Mouse (Mus musculus) CH12.LX (cell line): Measurements from ENCODE around the gene Ttll5. TPM values are rescaled to one million over a fixed set of nuclear protein-coding genes. Genes with fewer than 3 reads are reported as not detected.

Experiments used
- DNase-seq: peaks from one replicate; pipeline ENCODE4 v3.0.0-alpha.2; 2013; ENCODE audit errors: extremely low read depth
- H3K27ac ChIP-seq: 2 replicates; pipeline ENCODE4 v1.5.1; 2012; ENCODE audit warnings: low read depth, mild to moderate bottlenecking, control low read depth, moderate library complexity; ENCODE audit not compliant: insufficient read depth
- H3K27me3 ChIP-seq: replicated peaks from 2 replicates; pipeline ENCODE3; 2012; ENCODE audit warnings: inconsistent platforms
- H3K36me3 ChIP-seq, 2 experiments: replicated peaks in 1 of 2; 2 replicates each; pipeline versions ENCODE3 to v1.6.1; 2012; ENCODE audit warnings: inconsistent platforms in 1 of 2, low read length in 1 of 2, mild to moderate bottlenecking in 1 of 2, mixed read lengths in 1 of 2, moderate library complexity in 1 of 2; ENCODE audit not compliant: control insufficient read depth in 1 of 2, insufficient read depth in 1 of 2
- H3K4me1 ChIP-seq, 2 experiments: 2 replicates each; pipeline ENCODE4 v1.6.1; 2012; ENCODE audit warnings: inconsistent platforms in 1 of 2, moderate library complexity in 1 of 2; ENCODE audit not compliant: insufficient read depth in 2 of 2, control insufficient read depth in 1 of 2
- H3K4me2 ChIP-seq: 2 replicates; pipeline ENCODE4 v1.6.1; 2012; ENCODE audit warnings: low read depth, mild to moderate bottlenecking, control low read depth; ENCODE audit not compliant: poor library complexity, insufficient read depth, severe bottlenecking
- H3K4me3 ChIP-seq, 3 experiments: fragments of 150-350 bp in 1 of 3; sonication (generic) in 1 of 3; replicated peaks in 1 of 3; 2 replicates each; pipeline versions ENCODE3 to v1.5.1; 2011 to 2012; ENCODE audit warnings: low read depth in 2 of 3, low read length in 2 of 3, mild to moderate bottlenecking in 2 of 3, moderate library complexity in 2 of 3, control low read depth in 1 of 3, improper control_type of control experiment in 1 of 3, inconsistent platforms in 1 of 3, mixed read lengths in 1 of 3; ENCODE audit not compliant: poor library complexity in 1 of 3
- H3K79me2 ChIP-seq: replicated peaks from 2 replicates; pipeline ENCODE4 v1.6.1; 2012; ENCODE audit warnings: mild to moderate bottlenecking, moderate library complexity; ENCODE audit not compliant: control insufficient read depth, poor library complexity, insufficient read depth, severe bottlenecking; ENCODE audit errors: extremely low read depth
- H3K9ac ChIP-seq: 2 replicates; pipeline ENCODE4 v1.6.1; 2012; ENCODE audit warnings: low read depth, mild to moderate bottlenecking, control low read depth, moderate library complexity; ENCODE audit not compliant: insufficient read depth
- H3K9me3 ChIP-seq: replicated peaks from 2 replicates; pipeline ENCODE3; 2012; ENCODE audit warnings: low read length, inconsistent platforms, mixed read lengths
- CTCF ChIP-seq, 2 experiments: IDR thresholded peaks in 1 of 2; conservative IDR thresholded peaks in 1 of 2; 2 replicates each; pipeline ENCODE4 v1.5.1; 2011 to 2012; ENCODE audit warnings: low read depth in 2 of 2, low read length in 2 of 2, improper control_type of control experiment in 1 of 2, inconsistent platforms in 1 of 2, mild to moderate bottlenecking in 1 of 2, moderate library complexity in 1 of 2
- E2F4 ChIP-seq: IDR thresholded peaks from 2 replicates; pipeline ENCODE4 v1.6.1; 2011; ENCODE audit warnings: low read depth, low read length, improper control_type of control experiment; ENCODE audit not compliant: insufficient replicate concordance
- ELF1 ChIP-seq: IDR thresholded peaks from 2 replicates; pipeline ENCODE4 v1.6.1; 2014; ENCODE audit warnings: low read depth, mild to moderate bottlenecking, inconsistent platforms, low read length, improper control_type of control experiment
- ETS1 ChIP-seq: conservative IDR thresholded peaks from 2 replicates; pipeline ENCODE4 v1.6.1; 2012; ENCODE audit warnings: low read depth, mild to moderate bottlenecking, inconsistent platforms, low read length, improper control_type of control experiment, moderate library complexity
- GABPA ChIP-seq: IDR thresholded peaks from 2 replicates; pipeline ENCODE4 v1.6.1; 2012; ENCODE audit warnings: low read depth, low read length, improper control_type of control experiment, inconsistent platforms; ENCODE audit not compliant: insufficient replicate concordance
- HCFC1 ChIP-seq: IDR thresholded peaks from 2 replicates; pipeline ENCODE4 v1.6.1; 2012; ENCODE audit warnings: low read depth, mild to moderate bottlenecking, inconsistent platforms, low read length, improper control_type of control experiment
- IRF4 ChIP-seq: IDR thresholded peaks from 2 replicates; pipeline ENCODE4 v1.6.1; 2014; ENCODE audit warnings: low read depth, mild to moderate bottlenecking, inconsistent platforms, low read length, improper control_type of control experiment
- JUN ChIP-seq: IDR thresholded peaks from 2 replicates; pipeline ENCODE4 v1.6.1; 2011; ENCODE audit warnings: low read depth, mild to moderate bottlenecking, low read length, improper control_type of control experiment, moderate library complexity; ENCODE audit not compliant: insufficient read depth
- MAFK ChIP-seq: IDR thresholded peaks from 2 replicates; pipeline ENCODE4 v1.6.1; 2011; ENCODE audit warnings: low read length, improper control_type of control experiment; ENCODE audit not compliant: insufficient replicate concordance
- MAZ ChIP-seq: IDR thresholded peaks from 2 replicates; pipeline ENCODE4 v1.6.1; 2012; ENCODE audit warnings: low read depth, mild to moderate bottlenecking, inconsistent platforms, low read length, improper control_type of control experiment, moderate library complexity
- MEF2A ChIP-seq: IDR thresholded peaks from 2 replicates; pipeline ENCODE4 v1.6.1; 2014; ENCODE audit warnings: low read depth, mild to moderate bottlenecking, inconsistent platforms, low read length, improper control_type of control experiment, borderline replicate concordance
- MXI1 ChIP-seq: IDR thresholded peaks from 2 replicates; pipeline ENCODE4 v1.6.1; 2011; ENCODE audit warnings: mild to moderate bottlenecking, low read depth, low read length, improper control_type of control experiment
- MYC ChIP-seq: IDR thresholded peaks from 2 replicates; pipeline ENCODE4 v1.6.1; 2011; ENCODE audit warnings: low read depth, mild to moderate bottlenecking, improper control_type of control experiment, low read length
- NELFE ChIP-seq: IDR thresholded peaks from 2 replicates; pipeline ENCODE4 v1.6.1; 2011; ENCODE audit warnings: low read depth, low read length, improper control_type of control experiment
- NRF1 ChIP-seq: IDR thresholded peaks from 2 replicates; pipeline ENCODE4 v1.6.1; 2014; ENCODE audit warnings: low read depth, mild to moderate bottlenecking, inconsistent platforms, low read length, improper control_type of control experiment, moderate library complexity
- PAX5 ChIP-seq: IDR thresholded peaks from 2 replicates; pipeline ENCODE4 v1.6.1; 2012; ENCODE audit warnings: low read length, inconsistent platforms, mixed read lengths
- POLR2A ChIP-seq: IDR thresholded peaks from 2 replicates; pipeline ENCODE4 v1.6.1; 2011; ENCODE audit warnings: low read depth, mild to moderate bottlenecking, improper control_type of control experiment, low read length
- POLR2AphosphoS2 ChIP-seq: IDR thresholded peaks from 2 replicates; pipeline ENCODE4 v1.6.1; 2011; ENCODE audit warnings: low read depth, low read length, improper control_type of control experiment
- RAD21 ChIP-seq: IDR thresholded peaks from 2 replicates; pipeline ENCODE4 v1.6.1; 2011; ENCODE audit warnings: low read depth, mild to moderate bottlenecking, low read length, improper control_type of control experiment, moderate library complexity
- TBP ChIP-seq: conservative IDR thresholded peaks from 2 replicates; pipeline ENCODE4 v1.6.1; 2011; ENCODE audit warnings: low read depth, low read length, improper control_type of control experiment
- TCF12 ChIP-seq: IDR thresholded peaks from 2 replicates; pipeline ENCODE4 v1.6.1; 2014; ENCODE audit warnings: low read depth, mild to moderate bottlenecking, inconsistent platforms, low read length, improper control_type of control experiment
- USF1 ChIP-seq: IDR thresholded peaks from 2 replicates; pipeline ENCODE4 v1.6.1; 2014; ENCODE audit warnings: low read depth, mild to moderate bottlenecking, inconsistent platforms, low read length, improper control_type of control experiment
- USF2 ChIP-seq: conservative IDR thresholded peaks from 2 replicates; pipeline ENCODE4 v1.6.1; 2011; ENCODE audit warnings: low read depth, low read length, improper control_type of control experiment
- ZC3H11A ChIP-seq: IDR thresholded peaks from 2 replicates; pipeline ENCODE4 v1.6.1; 2012; ENCODE audit warnings: low read depth, mild to moderate bottlenecking, inconsistent platforms, low read length, improper control_type of control experiment
- ZNF384 ChIP-seq: IDR thresholded peaks from 2 replicates; pipeline ENCODE4 v1.6.1; 2012; ENCODE audit warnings: low read depth, low read length, improper control_type of control experiment, inconsistent platforms
- dilution Hi-C: fragments of 300-500 bp; cut with MboI; formaldehyde crosslinking; loops from 2 replicates; pipeline ENCODE4 v1.14.3; 2020; ENCODE audit warnings: low sequenced_read_pairs; ENCODE audit not compliant: extremely low pct_unique_long_range_greater_than_20kb, extremely low pct_ligation_motif_present
- in situ Hi-C: fragments of 300-500 bp; cut with MboI; formaldehyde crosslinking; loops from 3 replicates; pipeline ENCODE4 v1.14.3; 2019; ENCODE audit warnings: low sequenced_read_pairs, low pct_ligation_motif_present, low pct_unique_long_range_greater_than_20kb, mixed read lengths
- polyA plus RNA-seq: library from polyadenylated mRNA; unstranded; fragments of >175 nt; gene quantifications from 2 replicates; pipeline ENCODE4 v1.2.1, GENCODE M21; 2012; ENCODE audit warnings: low read depth; ENCODE audit not compliant: insufficient read length
- total RNA-seq, 2 experiments: library from RNA; depleted of rRNA; stranded (reverse); fragments of 300-350 nt in 1 of 2; fragments of >200 nt in 1 of 2; gene quantifications; 2 replicates each; pipeline ENCODE4 v1.2.3; 2012 to 2014

Gene Ttll5
- total and polyA plus RNA-seq, 3 experiments, result 5.7 to 14.0 (median 8.7) TPM

- Histone ChIP-seq H3K79me2 (no peaks in the 10 kb centered on the region), H3K9me3 (no peaks in the 10 kb centered on the region), H3K27me3 (no peaks in the 10 kb centered on the region), H3K4me2 (no peak overlapping the region), H3K27ac (no peak overlapping the region), H3K36me3 (peaks cover 6 to 15% of the 10 kb centered on the region in 2 experiments), H3K9ac (no peak overlapping the region), H3K4me1 (peaks cover 4 to 32% of the 10 kb centered on the region in 2 experiments; a peak in 3 of 4 replicates), H3K4me3 (no peak overlapping the region)
- dilution Hi-C loops (no loop called here), in situ Hi-C loops (no loop called here)
- TF ChIP-seq GABPA (no peak), NRF1 (no peak), TCF12 (no peak), POLR2AphosphoS2 (no peak), POLR2A (no peak), USF2 (no peak), TBP (no peak), RAD21 (no peak), ETS1 (no peak), IRF4 (no peak), ELF1 (no peak), JUN (no peak), MYC (no peak)
- DNase-seq, result no peak
These were observed 138.7 kb downstream of the Ttll5 start for GRCm38 (mm10) chr12:85963160-85963559.

GRCm38 (mm10) chr12:85963699-85964098 lies 139.2 kb downstream of the Ttll5 start:
- Histone ChIP-seq H3K27me3 (no peaks in the 10 kb centered on the region), H3K36me3 (peaks cover 6 to 13% of the 10 kb centered on the region in 2 experiments), H3K27ac (no peak overlapping the region), H3K4me2 (no peak overlapping the region), H3K9ac (no peak overlapping the region), H3K79me2 (no peaks in the 10 kb centered on the region), H3K9me3 (no peaks in the 10 kb centered on the region), H3K4me3 (no peak overlapping the region), H3K4me1 (peaks cover 0 to 27% of the 10 kb centered on the region in 2 experiments; a peak in 2 of 4 replicates)
- dilution Hi-C loops, result no loop called here
- no peak for TF ChIP-seq CTCF (conservative IDR thresholded peaks at IDR 0.05 in 1 of 2, IDR thresholded peaks at IDR 0.05 in 1 of 2; ENCODE audit: low read depth in 2 of 2, low read length in 2 of 2)
- TF ChIP-seq MYC, result no peak
- no peak for TF ChIP-seq USF1
- TF ChIP-seq MXI1, result no peak
- TF ChIP-seq NRF1, result no peak
- no peak for TF ChIP-seq ZC3H11A
- TF ChIP-seq HCFC1, result no peak
- TF ChIP-seq NELFE, result no peak
- no peak for TF ChIP-seq ETS1
- TF ChIP-seq PAX5, result no peak
- TF ChIP-seq TBP, result no peak
- no peak for TF ChIP-seq GABPA
- TF ChIP-seq MAFK, result no peak
- no peak for TF ChIP-seq ZNF384
- TF ChIP-seq MEF2A, result no peak
- no peak for TF ChIP-seq E2F4
- TF ChIP-seq IRF4, result no peak
- TF ChIP-seq MAZ, result no peak
- DNase-seq, result no peak
- in situ Hi-C loops, result no loop called here
